Mouse (Mus musculus) mammary gland, adult 2 months (tissue): ENCODE results near the gene Olfr195. TPM values are rescaled to one million over a fixed set of nuclear protein-coding genes. Genes with fewer than 3 reads are reported as not detected.

Experiments used
- polyA plus RNA-seq: library from polyadenylated mRNA; depleted of rRNA; stranded (reverse); fragments of >200 nt; gene quantifications from 2 replicates; pipeline ENCODE4 v1.2.3, GENCODE M21; 2012; ENCODE audit warnings: low replicate concordance; rRNA removed

Gene Olfr195
- polyA plus RNA-seq, result not detected in 2 replicates

DNA sequence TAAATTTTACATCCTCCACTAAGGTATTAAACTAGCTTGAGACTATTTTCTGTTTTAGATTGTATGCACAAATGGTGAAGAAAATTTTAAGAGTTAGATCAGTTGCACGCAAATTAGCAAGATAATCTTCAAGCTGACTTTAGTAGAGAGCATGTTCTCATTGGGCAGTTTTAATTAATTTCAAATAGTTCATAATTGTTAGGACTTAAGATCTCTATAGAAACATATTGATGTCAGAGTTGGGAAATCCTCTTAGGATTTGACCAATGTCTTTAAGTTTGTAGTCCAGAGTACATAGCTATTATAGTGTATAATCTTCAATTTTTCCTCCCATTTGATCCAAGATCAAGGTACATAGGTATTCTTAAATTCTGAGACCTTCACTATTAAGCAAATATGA, at the start of gene Olfr195:
TSS of gene Olfr195 (plus strand) at position 301 of the 400 bp plus-strand sequence.

DNA sequence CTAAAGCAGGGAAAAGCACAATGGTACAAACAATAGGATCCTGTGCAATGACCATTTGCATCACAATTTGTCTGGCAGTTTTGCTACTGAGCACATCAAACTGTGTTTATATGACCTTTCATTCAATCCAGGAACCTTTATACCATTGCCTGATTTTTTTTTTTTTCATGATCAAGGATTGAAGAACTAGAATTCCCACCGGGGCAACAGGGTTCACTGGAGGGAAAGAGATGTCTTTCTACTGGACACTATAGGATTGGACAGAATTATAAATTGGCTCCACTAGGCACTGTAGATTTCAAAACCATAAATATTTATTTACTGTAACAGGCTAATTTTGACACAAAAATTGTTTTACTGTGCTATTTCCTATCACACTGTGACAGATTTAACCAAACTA, 35.1 kb upstream of the Olfr195 start, which contains the start of gene Olfr193:
TSS of gene Olfr193 (minus strand) at position 101 of the 400 bp plus-strand sequence.

DNA sequence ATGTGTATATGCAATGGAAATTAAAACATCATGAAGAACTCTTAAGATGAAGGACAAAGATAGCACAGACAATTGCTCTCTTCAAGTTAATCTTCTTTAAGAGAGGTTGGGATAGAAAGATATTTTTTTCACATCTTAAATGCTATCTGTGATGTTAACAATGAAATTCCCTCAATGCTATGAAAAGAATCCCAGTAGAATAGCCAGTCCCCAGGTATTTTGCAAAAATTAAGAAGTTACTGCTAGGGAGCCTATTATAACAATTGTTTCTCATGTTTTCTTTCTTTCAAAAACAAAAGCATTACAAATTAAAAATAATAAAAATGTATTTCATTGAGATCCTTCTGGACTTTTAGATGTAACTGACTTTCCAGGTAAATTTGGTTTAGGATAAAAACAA, 25.9 kb upstream of the Olfr195 start, which contains the start of gene Olfr194:
TSS of gene Olfr194 (minus strand) at position 101 of the 400 bp plus-strand sequence.

DNA sequence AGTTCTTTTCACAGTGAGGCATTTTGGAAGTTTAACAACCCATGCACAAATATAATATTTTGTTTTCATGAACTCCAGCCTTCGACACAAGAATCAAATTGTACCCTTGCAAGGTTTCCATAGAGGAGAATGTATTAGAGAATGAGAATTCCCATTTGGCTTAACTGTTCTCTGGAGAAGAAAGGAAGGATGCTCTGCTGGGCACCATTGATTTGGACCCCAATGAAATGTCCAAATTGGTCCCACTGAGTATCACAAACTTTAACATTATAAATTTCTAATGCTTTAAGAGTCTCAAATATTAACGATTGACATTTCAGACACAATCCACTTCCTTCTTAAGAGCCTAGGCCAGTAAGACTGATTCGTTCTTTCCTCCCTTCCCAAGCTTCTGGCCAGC, 23.5 kb downstream of the Olfr195 start, which contains the start of gene Olfr196:
TSS of gene Olfr196 (minus strand) at position 101 of the 400 bp plus-strand sequence.

Other genes starting within 250 kb of the Olfr195 start
- not detected in 2 replicates for gene Olfr181, start 218.3 kb upstream of the Olfr195 start, polyA plus RNA-seq
- not detected in 2 replicates for gene Olfr180, start 217.7 kb upstream of the Olfr195 start, polyA plus RNA-seq
- 0.06 TPM in 1 of 2 replicates, not detected in the other for gene Olfr183, start 151.7 kb upstream of the Olfr195 start, polyA plus RNA-seq
- gene Olfr186, start 116.8 kb upstream of the Olfr195 start, polyA plus RNA-seq, result not detected in 2 replicates
- not detected in 2 replicates for gene Olfr187, start 107.3 kb upstream of the Olfr195 start, polyA plus RNA-seq
- gene Olfr190, start 69.0 kb upstream of the Olfr195 start, polyA plus RNA-seq, result not detected in 2 replicates
- gene Olfr191, start 57.2 kb upstream of the Olfr195 start, polyA plus RNA-seq, result not detected in 2 replicates
- gene Olfr193, start 35.2 kb upstream of the Olfr195 start, polyA plus RNA-seq, result not detected in 2 replicates
- not detected in 2 replicates for gene Olfr194, start 26.0 kb upstream of the Olfr195 start, polyA plus RNA-seq
- gene Olfr196, start 23.4 kb downstream of the Olfr195 start, polyA plus RNA-seq, result not detected in 2 replicates
- gene Olfr198, start 56.5 kb downstream of the Olfr195 start, polyA plus RNA-seq, result not detected in 2 replicates
- not detected in 2 replicates for gene Olfr199, start 72.7 kb downstream of the Olfr195 start, polyA plus RNA-seq
- not detected in 2 replicates for gene Olfr201, start 125.6 kb downstream of the Olfr195 start, polyA plus RNA-seq
- not detected in 2 replicates for gene Olfr202, start 139.7 kb downstream of the Olfr195 start, polyA plus RNA-seq
- not detected in 2 replicates for gene Olfr203, start 151.8 kb downstream of the Olfr195 start, polyA plus RNA-seq
- not detected in 2 replicates for gene Olfr204, start 171.2 kb downstream of the Olfr195 start, polyA plus RNA-seq
- not detected in 2 replicates for gene Olfr205, start 184.1 kb downstream of the Olfr195 start, polyA plus RNA-seq
- not detected in 2 replicates for gene Olfr206, start 202.2 kb downstream of the Olfr195 start, polyA plus RNA-seq
- not detected in 2 replicates for gene Olfr209, start 216.9 kb downstream of the Olfr195 start, polyA plus RNA-seq